Mouse (Mus musculus): ENCODE results near the gene Pde4dip.

Gene Pde4dip

DNA sequence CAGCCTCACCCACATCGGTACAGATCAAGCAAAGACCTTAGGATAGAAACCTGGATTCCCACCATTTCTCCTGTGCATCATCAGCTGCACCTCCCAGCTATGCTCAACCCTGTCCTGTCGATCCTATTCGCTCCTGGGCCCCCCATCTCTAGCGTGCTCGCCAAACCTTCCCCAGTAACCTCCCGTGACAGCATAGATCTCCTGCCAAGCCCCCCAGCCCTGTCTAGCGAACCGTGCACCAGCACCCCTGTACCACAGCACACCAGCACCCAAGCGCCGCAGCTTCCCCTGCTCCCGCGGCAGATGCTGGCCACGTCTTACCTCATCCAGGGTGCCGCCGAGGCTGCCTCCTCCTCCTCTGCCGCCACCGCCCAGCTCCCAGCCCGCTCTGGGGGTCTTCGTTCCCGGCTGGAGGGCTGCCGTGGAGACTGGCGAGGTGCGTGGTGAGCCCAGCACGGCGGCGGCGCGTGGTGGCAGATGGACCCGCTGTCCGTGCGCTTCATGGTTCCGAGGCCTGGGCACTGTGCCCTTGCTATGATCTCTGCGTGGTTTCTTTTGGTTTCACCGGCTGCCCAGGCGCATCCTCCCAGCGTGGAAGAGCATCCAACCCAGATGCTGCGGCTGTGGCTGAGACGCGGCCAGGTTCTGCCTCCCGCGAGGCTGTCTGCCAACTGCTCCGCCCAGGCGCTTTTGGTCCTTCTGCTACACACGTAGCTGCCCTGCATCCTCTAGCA is at the start of gene Pde4dip:
Pde4dip (minus strand) TSS at position 540 of the 734 bp plus-strand sequence.
- no peak for DNase-seq (ENCODE audit: low read depth in 1 of 2, low spot score in 2 of 2)

DNA sequence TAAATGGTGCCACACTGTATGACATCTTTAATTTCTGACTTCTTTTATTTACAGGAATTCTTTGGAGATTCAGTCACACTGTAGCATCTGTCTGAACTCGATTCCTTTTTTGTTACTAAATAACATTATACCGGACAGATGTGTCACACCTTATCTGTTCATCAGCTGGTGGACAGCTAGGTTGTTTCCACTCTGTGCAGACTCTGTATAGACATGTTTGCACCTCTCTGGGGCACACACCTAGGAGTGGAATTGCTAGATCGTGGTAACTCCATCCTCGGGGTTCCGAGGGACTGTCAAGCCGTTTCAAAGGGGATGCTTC is 49.4 kb upstream of the Pde4dip start:
- DNase-seq (ENCODE audit: low read depth in 1 of 2, low spot score in 2 of 2): no peak

DNA sequence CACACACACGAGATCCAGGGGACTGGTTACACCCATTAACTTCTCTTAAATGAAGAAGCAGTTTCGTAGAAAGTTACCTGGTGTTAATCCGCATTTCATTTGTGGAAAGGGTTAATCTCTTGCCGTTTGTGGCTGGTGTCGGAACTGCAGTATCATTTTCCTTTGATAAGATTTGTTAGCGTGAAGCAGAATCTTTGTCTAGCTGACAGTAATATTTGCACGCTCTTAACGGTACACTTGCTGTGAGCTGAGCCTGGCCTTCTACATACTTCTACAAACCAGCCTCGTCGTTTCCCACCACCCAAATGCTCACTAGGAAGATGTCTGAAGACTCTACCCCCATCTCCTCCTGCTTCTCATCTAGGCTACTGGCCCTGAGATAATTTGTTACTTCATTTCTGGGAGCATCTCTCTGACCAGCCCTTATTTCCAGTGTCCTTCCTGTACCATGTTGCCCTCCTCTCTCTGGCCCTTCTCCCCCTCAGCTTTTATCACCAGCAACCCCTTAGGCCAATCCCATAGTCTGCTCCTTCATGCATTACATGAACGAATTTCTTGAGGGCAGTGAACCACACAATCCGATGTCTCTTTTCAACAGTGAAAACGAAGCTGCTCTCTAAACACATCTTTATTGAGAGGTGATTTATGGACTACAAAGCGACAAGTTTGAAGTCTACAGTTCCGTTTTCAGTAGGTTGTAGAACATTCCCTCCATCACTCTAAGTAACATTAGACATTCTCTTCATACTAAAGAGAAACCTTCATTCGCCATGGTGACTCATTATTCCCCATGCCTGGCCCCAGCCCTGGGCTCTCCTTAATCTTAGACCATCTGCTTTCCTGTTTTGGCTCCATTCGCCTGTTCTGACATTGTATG is 48.8 kb upstream of the Pde4dip start:
- no peak for DNase-seq (ENCODE audit: low read depth in 1 of 2, low spot score in 2 of 2)

DNA sequence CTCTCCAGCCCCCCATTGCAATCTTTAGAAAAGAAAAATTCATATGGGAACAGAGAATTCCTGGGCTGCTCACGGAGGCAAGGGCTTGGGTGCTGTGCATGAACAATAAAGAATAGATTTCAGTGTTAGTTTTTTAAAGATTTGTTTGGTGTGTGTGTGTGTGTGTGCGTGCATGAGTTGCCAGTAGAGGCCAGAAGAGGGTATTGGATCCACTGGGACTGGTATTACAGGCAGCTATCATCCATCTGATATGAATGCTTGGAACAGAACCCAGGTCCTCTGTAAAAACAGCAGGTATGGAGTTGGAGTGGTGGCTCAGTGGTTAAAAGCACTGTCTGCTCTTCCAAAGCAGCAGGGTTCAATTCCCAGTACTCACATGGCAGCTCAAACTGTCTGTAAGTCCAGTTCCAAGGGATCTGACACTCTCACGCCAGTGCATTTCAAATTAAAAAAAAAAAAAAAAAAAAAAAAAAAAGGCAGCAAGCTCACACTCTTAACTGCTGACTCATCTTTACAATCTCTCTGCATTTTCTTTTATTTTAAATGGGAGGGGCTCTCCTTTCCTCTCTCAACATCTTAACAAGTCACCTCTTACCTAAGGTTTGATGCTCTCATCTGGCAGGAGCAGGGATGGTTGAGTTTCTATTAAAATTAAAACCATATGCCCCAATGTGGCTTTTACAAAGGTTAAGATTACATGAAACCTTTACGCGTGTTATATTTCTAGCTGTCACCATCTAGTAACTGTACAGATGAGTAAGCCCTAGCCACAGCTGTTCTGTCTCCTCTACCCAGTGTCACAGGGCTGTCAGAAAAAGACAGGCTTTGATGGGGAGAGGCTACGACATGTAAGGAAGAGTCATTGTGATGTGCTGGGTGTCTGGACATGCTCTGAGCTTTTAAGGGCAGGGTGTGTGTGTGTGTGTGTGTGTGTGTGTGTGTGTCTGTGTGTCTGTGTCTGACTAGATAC is 46.1 kb upstream of the Pde4dip start:
- no peak for DNase-seq (ENCODE audit: low read depth in 1 of 2, low spot score in 2 of 2)

DNA sequence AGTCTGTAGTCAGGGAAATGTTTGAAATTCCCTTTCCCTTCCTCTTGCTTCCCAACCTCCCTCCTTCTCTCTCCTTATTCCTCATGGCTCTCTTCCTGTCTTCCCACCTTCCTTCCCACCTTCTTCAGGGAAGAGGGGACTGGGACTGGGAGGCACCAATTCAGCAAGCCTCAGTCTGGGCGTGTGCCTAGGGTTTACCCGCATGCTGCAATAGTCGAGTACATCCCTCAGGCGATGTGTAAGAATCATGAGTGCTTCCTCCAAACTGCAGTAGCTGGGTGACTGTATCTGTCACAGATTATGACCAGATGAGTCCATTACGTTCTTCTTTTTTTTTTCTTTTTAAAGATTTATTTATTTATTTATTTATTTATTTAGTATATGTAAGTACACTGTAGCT is 45.3 kb upstream of the Pde4dip start:
- peak; percentile 56 to 63 for DNase-seq (ENCODE audit: low read depth in 1 of 2, low spot score in 2 of 2)

DNA sequence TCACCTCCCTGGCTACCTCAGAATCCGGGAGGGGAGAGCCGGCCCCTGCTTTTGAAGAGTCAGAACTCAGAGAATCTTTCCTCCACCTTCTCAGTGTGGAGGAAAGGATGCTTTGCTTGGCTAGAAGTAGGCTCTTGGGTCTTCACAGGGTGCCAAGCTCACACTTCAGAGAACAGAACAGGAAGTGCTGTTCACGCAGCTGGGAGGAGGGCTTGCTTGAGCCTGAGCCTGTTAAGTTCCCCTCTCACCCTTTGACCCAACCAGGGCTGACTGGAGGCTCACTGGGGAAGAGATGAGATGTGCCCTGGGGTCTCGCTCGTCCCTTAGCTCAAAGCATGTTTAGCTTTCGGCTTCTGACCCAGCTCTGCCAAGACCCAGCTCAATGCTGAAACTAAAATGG is 44.7 kb upstream of the Pde4dip start:
- DNase-seq (ENCODE audit: low read depth in 1 of 2, low spot score in 2 of 2): peak; percentile 45 to 73

DNA sequence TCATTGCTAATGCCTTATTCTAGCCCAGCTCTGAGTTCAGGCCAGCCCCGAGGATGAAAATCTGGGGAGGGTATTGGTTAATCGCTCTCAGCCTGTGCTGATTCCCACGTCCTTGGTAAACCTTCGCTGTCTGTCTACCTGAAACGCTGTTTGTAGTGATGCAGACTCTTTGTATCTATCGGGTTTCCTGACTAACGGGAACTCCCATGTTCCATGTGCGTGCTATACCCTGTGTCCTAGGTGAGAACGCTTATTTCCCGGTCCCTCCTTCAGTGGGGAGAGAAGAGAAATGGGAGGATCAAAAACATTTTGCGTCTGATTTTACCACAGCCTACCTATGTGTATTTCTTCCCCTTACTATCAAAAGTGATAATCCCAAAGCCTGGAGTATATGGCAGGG is 44.3 kb upstream of the Pde4dip start:
- no peak for DNase-seq (ENCODE audit: low read depth in 1 of 2, low spot score in 2 of 2)

DNA sequence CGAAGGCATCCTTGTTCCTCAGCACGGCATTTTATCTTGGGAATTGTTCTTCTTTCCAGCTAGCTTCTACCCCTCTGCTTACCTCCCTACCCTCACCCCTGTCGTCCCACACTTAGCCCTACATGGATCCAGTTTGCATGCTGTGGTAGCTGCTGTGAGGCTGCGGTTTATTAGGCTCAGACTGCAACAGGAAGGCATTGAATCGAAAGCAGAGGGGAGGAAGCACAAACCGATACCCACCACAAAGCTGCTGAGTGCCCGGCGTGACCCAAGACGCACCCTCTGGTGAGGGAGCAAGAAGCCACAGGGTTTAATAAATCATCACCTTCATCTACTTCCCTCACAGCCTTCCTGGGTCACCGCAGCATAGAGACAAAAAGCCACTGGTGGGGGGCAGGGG is 43.6 kb upstream of the Pde4dip start:
- peak; percentile 75 to 77 for DNase-seq (ENCODE audit: low read depth in 1 of 2, low spot score in 2 of 2)

DNA sequence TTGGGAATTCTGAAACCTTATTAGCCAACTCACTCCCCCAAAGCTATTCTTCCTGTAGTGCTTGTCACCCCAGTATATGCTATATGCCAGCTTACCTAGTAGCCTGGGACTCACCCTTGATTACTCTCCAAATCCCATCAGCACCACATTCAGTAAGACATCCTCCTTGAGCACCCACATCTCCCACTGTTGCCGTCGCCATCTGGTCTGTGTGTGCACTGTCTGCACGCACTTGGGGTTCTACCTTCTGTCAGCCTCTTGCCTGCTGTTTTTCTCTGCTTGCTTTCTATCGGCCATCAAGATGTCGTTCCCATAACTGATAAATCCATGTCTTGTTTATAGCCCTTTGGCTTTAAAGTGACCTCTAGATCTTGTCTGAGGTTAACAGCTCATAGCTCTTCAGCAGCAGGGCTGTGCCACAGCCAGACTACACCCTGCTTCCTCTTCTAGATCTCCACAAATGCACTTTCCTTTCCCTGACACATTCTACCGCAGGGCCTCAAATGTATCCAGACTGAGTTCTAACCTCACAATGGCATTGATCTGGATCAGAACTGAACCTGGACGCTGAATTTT is 42.9 kb upstream of the Pde4dip start:
- peak in 1 of 2 experiments; percentile 21 for DNase-seq (ENCODE audit: low read depth in 1 of 2, low spot score in 2 of 2)

DNA sequence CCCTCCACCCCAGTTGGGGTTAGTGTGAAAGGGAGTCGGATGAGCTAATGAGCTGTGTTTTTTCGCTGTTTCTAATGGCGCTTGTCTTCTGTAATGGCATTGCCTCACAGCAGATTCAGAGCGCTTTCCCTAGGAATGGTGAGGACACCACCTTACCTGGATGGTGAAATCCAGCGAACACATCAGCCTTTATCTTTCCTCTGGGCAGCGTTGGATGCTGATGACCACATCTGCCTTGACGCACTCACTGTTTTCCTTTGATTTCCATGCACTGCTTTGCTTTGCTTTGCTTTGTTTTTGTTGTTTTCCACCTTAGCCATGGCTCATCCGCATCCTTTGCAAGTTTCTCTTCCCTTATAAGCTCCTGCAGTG is 42.3 kb upstream of the Pde4dip start:
- no peak for DNase-seq (ENCODE audit: low read depth in 1 of 2, low spot score in 2 of 2)

DNA sequence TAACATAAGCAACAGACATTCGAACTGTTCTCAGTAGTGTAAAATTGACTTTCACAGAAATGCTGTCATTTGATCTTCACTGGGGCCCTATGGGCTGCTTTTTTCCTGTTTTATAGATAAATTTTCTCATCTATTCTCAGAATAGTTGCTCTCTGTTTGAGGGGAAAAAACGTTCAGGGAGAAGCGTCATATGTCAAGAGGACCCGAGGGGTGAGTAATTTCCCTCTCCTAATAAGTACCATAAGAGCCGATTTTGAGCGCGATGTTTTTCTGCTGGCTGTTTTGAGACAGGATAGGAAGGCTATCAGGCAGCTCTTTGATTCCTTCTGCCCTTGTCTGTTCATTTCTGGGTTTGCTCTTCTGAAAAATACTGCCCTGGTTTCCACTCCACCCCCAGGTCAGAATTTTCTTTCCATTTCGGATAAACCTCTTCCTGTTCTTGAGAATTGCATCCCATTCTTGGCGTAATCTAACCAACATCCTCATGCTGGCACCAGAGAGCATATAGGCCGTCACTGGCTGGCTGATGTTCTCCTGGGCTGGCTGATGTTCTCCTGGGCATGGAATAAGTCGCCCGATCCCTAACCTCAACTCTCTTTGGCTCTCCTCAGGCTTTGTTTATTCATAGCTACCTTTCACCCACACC is 41.8 kb upstream of the Pde4dip start:
- DNase-seq (ENCODE audit: low read depth in 1 of 2, low spot score in 2 of 2): peak in 1 of 2 experiments; percentile 41

DNA sequence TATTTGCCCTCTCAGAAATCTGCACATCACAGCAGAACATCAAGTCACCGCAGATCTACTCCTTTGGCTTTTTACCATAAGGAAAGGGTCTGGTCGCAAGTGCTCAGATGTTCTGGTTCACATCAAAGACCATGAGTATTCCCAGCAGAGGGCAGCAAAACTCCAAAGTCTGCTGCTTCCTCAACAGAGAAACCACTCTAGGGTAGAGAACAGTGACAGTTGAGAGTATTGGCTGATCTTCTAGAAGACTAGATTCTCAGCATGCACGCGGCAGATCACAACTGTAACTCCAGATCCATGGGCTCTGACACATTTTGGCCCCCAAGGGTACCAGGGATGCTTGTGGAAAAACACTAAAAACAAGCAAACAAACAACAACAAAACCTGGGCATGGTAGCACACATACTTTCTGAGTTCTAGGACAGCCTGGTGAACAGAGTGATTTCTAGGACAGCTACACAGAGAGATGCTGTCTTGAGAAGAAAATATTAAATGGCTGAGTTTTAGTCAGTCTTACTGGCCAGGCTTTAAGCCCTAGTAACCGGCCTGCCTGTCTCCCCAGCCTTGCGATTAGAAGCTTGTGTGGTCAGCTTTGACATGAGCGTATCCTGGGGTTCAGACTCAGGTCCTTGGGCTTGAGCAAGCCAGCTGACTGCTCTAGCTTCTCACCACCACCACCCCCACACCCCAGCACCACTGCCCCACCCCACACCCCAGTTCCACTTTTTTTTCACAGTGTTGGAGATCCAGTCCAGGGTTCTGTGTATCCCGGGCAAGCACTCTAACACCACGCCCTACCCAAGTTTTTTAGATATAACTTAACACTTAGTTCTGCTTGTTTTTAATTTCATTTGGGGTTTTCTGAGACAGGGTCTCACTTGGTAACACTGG is 40.7 kb upstream of the Pde4dip start:
- DNase-seq (ENCODE audit: low read depth in 1 of 2, low spot score in 2 of 2): peak; percentile 56 to 67

DNA sequence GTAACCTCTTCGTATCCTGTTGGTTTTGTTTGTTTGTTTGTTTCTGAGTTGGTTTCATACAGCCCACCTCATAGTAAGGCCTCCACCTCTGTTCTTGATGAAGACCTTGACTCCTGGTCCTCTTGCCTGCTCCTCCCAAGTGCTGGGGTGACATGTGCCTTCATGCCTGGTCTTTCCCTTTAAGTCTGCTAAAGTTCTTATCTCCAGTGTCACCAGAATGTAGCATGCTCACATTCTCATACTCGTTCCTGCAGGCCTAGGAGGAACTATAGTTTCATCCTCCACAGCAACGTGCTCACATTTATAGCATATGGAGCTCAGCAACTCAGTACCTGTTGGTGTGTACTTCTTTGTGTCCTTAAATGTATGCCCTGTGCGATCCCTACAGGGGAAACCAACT is 38.8 kb upstream of the Pde4dip start:
- DNase-seq (ENCODE audit: low read depth in 1 of 2, low spot score in 2 of 2): no peak

DNA sequence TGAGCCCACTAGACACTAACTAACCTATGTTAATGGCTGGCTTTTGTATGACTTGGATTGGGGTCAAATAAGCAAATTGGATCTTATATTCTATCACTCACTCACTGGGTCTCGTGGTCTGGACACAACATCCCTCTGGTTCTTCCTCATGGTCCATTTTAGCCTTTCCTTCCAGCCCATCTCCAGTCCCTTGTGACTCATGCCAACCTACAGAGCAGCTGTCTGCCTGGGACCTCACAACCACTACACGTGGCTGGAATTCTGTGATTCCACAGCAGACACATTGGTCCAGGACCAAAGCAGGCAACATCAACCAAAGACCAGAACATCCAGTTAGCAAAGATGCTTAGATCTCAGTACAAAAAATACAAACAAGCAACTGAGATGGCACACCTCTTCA is 36.7 kb upstream of the Pde4dip start:
- no peak for DNase-seq (ENCODE audit: low read depth in 1 of 2, low spot score in 2 of 2)

DNA sequence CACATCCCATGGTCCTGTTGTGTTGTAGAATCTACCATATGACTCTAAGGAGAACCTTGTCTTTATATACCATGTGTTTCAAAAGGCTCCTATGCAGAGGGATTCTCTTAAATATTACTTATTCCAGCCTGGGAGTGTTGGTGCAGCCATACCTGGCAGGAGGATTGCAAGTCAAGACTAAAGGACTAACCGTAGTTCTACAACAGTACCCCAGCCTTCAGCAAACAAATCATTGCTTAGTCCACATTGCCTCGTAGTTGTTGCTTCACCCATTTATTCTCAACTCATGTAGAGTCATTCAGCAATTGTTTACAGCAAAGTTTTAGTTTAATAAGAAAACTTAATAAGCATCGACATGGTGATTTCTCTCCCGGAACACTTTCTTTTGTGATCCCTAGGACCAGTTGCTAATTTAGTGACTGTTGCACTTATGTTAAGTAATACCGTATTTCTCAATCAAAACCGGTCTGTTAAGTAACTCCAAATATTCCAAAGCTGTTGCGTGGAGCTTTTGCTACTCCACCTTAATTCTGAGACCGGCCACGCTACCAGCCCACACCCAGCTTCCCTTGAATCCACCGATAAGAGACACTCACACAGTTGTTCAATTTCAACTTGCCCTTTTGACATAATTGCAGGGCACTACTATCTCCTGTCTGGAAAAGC is 30.5 kb upstream of the Pde4dip start:
- no peak for DNase-seq (ENCODE audit: low read depth in 1 of 2, low spot score in 2 of 2)

DNA sequence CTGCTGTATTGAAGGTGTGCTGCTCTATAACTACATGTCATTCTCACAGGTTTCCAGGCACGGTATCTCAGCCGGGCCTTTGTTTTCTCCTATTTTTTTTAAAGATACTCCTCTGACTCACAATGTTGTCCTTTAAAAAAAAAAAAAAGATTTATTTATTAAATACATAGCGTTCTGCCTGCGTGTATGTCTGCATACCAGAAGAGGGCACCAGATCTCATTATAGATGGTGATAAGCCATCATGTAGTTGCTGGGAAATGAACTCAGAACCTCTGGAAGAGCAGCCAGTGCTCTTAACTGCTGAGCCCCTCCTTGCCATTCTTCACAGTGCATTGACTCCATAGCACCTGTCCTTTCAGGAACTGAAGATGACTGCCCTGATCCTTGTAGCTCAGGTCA is 26.6 kb upstream of the Pde4dip start:
- no peak for DNase-seq (ENCODE audit: low read depth in 1 of 2, low spot score in 2 of 2)

DNA sequence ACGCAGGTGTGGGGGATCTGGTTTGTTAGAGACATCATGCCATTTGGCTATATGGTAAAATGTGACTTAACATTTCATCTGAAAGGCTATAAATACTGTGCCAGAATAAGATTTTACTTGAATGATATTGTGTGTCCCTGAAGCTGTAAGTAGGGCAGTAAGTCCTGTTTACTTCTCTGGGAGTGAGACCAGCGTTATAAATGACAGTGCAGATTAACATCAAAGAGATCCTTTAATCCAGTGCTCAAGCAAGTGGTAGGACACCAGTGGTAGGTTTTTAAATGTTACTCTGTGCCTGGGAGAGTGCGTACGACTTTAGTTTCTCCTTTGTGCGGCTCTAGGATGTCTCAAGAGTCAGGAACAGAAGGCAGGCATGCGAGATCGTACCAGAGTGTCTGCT is 22.6 kb upstream of the Pde4dip start:
- no peak for DNase-seq (ENCODE audit: low read depth in 1 of 2, low spot score in 2 of 2)

DNA sequence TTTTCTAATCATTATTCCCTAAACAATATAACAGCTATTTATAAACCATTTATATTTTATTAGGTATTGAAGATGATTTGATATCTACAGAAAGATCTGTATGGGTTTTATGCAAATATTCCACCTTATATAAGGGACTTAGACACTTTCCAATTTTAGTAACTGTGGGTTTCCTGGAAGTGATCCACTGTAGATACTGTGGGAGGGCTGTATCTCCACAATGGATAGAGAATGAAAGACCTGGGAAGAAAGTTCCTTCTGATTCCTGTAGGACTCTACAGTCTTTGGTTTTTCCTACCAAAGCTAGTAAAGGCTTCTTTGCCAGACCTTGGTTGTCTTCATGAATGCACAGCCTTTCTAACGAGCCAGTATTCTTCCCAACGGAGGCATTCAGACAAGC is 21.2 kb upstream of the Pde4dip start:
- no peak for DNase-seq (ENCODE audit: low read depth in 1 of 2, low spot score in 2 of 2)

DNA sequence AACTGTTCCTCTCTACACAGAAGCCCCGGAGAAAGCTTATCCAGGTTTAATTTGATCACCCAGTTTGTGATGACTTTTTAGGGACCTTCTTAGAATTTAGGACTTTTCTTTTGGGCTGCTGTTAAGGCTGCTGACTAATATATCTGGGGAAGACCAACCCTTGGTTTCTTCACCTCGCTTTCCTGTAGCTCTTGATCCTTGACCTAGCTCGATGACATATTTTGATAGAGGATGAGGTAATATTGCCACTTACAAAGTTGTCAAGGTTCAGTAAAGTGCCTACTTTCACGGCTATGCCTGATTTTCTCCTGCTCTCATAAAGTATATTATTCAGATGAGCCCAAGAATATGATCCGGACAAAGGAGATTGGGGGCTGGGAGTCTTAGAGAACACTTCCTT is 13.1 kb upstream of the Pde4dip start:
- DNase-seq (ENCODE audit: low read depth in 1 of 2, low spot score in 2 of 2): no peak
